Mouse (Mus musculus) forelimb bud, embryonic 11.5 days (tissue): ENCODE measurements around the gene March8.

ENCODE experiments used
- DNase-seq: peaks from one replicate; pipeline ENCODE4 v3.0.0-alpha.2; 2012; ENCODE audit warnings: low read depth, low spot score

March8 gene

DNA sequence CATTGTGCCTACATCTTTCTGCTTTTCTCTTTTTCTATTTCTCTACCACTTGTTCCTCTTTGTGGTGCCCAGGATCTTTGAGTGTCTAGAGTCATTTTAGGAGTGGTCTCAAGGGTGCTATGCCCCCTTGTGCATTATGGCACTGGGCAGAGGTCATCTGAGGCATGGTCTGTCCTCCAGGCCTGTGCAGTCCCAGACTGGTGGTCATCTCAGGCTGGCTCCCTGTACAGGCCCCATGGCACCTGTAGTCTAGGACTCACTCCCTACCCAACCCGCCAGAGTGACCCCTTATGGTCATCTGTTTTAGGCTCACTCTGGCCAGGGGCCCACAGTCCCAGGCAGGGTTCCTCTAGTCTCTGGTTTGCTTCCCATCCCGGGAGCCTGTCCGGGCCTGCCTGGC, 33.7 kb downstream of the March8 start:
- no peak for DNase-seq

GRCm38 (mm10) chr6:116374136-116374535, 36.3 kb downstream of the March8 start:
- DNase-seq = no peak

DNA sequence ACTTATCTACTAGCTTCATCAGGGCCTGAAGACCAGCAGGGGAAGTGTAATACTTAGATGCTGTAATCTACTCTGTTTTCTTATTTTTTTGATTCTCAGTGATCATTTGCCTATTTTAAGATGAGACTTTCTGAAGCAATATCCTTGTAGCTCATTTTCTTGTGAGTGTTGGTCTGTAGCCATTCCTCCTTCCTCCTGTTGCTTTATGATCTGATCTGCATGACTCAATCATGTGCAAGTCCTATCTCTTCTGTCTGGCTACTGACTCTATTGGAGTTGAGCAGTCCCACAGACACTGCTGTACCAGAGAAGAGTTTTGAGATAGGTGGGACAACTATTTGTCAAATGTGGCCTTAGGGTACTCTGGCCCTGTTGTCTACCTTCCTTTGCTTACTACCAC, 36.8 kb downstream of the March8 start:
- DNase-seq = no peak

GRCm38 (mm10) chr6:116378892-116379291, 41.1 kb downstream of the March8 start:
- DNase-seq = no peak

DNA sequence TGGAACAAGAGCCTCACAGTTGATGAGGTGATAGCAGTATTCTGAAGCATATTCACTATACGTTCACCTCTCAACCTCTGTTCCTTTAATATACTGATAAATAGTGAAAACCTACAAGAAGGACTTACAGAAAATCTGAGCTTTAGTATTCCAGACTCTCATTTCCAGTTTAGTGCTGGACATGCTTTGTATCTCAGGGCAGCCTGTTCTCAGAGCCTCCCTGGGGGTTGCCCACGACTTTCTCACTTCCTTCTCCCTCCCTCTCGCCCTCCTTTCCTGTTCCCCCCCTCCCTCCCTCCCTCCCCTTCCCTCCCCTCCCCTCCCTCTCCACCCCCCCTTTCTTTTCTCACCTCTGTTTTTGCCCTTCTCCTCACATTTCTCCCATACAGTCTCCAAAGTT, 42.3 kb downstream of the March8 start:
- no peak for DNase-seq

DNA sequence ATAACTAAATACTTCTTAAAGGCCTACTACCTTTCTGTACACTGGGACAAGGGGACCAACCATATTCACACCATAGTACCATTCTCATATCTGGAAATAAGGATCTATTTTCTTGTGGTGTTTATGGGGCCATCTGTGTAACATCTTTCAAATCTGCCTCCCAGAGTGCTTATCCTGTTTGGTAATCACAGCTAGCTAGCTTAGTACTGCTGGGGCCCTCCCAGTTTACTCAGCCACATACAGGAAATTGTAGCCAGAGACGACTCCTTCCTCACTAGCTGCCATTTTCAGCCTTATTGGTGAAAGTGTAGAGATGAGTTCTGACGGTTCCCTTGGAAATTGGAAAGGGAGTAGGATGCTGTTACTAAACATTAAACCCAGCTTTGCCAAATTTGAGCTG, 43.8 kb downstream of the March8 start:
- DNase-seq = no peak

- DNase-seq = no peak
These were observed 45.8 kb downstream of the March8 start for GRCm38 (mm10) chr6:116383582-116383981.

- DNase-seq = peak; percentile 1
These were observed 47.6 kb downstream of the March8 start for GRCm38 (mm10) chr6:116385194-116386044.

DNA sequence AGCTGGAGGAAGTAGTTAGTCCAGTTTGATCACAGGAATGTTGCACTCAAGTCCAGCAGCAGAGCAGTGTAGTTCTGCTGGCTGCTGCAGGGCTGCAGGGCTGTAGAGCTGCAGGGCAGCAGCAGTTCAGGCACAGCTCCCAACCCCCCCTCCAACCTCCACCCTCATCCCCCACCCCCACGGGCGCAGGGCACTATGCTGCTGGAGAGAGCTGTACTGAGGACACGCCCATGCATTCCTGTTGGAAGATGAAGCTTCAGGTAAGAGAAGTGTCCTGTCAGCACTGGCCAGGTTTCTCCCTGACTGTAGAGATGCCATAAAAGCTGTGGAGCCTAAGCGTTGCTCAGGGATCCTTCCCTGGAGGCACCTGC, 48.2 kb downstream of the March8 start:
- peak; percentile 20 for DNase-seq

GRCm38 (mm10) chr6:116386506-116386905, 48.7 kb downstream of the March8 start:
- no peak for DNase-seq

DNA sequence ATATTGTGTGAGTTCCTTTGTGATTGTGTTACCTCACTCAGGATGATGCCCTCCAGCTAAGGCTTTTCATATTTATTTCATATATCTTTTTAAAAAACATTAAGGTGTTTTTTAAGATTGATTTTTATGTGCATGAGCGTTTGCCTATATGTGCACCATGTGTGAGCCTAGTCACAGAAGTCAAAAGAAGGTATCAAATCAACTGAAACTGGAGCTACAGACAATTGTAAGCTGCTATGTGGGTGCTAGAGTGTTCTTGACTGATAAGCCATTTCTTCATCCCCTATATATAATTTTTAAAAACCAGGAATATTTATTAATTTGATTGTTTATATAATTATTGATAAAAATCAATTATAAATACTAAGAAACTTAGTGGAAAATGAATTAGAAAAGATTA, 50.2 kb downstream of the March8 start:
- DNase-seq = no peak

- no peak for DNase-seq
These were observed 51.7 kb downstream of the March8 start for GRCm38 (mm10) chr6:116389481-116389880.

DNA sequence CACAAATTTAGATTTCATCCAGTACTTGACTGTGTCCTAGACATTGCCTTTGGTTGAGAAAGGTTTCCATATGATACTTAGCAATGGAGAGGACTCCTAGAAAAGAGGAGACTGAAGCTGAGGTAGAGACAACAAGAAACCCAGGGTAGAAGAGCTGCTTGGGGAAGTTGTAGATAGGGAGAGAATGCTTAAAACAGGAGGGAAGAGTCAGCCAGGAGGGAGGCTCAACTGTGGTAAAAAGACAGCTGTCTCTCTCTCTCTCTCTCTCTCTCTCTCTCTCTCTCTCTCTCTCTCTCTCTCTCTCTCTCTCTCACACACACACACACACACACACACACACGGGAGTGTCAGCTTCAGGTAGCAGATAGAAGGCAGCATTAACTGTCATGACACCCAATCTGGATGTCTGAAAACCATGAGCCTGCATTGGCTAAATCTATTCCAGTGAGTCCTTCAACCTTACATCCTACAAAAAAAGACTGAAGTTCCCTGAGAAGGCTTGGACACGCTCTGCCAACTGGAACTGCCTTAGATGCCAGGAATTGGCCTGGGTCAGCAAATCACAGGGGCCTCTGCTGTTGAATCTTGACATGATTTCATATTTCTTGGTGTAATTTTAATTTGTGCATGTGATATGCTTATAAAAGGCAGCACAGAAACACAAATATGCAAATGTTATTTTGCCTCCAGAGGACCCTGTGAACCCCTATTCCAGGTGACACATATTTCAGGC, 57.3 kb downstream of the March8 start:
- no peak for DNase-seq

DNA sequence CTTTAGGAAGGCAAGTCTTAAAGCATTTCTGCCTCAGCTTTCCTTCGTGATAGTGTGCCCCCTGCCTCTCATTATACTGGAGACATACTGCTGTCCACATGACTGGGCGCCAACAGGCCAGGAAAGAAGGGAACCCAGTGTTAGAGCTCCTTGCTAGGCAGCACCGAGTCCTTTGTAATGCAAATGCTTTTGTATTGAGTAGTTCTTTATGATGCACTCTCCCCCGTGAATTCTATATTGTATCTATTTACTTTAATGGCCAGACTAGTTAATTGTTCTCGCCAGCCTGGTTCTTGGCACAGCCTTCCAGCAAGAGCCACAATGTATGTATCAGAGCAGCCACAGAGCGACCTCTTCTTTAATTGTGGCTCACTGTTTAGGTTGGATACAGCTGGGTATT, 59.8 kb downstream of the March8 start:
- no peak for DNase-seq

GRCm38 (mm10) chr6:116398136-116398535, 60.3 kb downstream of the March8 start:
- DNase-seq = no peak

- DNase-seq = no peak
These were observed 64.1 kb downstream of the March8 start for GRCm38 (mm10) chr6:116401746-116402423.

DNA sequence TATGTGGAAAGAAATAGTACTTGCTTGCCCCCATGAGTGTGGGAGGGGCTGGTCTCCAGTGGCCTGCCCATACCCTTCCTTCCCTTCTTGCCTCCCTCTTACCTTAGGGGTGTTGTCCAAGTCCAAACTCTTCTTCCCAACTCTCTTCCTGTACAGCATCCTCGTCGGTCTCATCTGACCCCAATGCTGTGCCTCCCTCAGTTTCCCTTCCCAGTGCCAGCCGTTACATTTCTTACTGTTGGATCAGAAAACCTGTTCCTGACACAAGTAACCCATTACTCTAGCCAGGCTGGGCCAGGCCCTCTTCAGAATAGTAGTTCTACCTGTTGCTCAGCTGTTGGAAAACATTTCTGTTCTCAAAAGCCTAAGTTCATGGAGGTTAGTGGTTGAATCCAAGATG, 64.6 kb downstream of the March8 start:
- no peak for DNase-seq

DNA sequence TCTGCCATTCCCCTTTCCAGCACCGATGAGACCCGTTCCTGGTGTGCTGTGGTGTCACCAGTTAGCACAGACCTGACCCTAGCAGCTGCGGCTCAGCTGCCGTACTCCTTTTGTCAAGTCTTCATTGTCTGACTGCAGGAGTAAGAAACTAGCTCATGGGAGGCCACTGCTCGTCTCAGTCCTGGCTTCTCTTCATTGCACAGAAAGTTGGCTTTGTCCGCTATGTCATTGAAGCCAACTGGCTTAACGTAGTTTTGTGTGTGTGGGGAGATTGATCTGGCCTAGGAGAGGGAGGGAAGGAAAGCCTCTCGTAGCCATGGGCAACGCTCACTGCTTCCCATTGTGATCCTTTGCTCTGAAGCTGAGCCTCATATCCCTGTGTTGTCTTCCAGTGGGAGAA, 67.4 kb downstream of the March8 start:
- no peak for DNase-seq

DNA sequence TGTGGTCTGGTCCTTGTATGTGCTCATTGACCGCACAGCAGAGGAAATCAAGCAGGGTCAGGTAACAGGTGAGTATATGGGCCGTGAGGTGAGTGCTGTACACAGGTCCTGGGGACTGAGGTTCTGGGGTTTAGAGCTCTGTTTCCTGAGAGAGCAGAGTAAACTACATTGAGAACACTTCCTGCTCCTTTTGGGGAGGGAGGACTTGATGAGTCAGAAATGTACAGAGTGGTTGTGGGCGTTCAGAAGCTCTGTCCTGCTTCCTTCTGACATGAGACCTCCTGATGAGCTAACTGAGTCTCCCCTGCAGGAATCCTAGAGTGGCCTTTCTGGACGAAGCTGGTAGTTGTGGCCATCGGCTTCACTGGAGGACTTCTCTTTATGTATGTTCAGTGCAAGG, 67.9 kb downstream of the March8 start:
- no peak for DNase-seq

DNA sequence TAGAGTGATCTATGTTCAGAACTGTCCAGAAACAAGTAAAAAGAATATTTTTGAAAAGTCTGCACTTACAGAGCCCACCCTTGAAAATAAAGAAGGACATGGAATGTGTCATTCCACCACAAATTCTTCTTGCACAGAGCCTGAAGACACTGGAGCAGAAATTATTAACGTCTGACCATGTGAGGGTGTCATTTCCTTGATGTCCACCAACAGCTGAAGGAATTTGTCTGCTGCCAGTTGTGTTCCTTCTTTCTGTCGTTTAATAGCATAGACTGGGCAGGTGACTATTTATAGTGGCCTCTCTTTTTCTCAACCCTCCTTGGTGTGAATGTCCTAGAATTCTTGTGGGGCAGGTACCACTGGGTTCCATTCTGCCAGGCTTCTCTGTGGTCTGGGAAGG, 68.3 kb downstream of the March8 start:
- no peak for DNase-seq

- DNase-seq = no peak
These were observed 68.9 kb downstream of the March8 start for GRCm38 (mm10) chr6:116406680-116407079.

GRCm38 (mm10) chr6:116407216-116407615, 69.4 kb downstream of the March8 start:
- no peak for DNase-seq
